Mouse (Mus musculus) lung, embryonic 16.5 days (tissue): ENCODE results near the gene Traf4. TPM values are rescaled to one million over a fixed set of nuclear protein-coding genes. Genes with fewer than 3 reads are reported as not detected.

Experiments used
- ATAC-seq: fragments of 200-750 bp; cut with Nextera tagmentation; 2 replicates; pipeline ENCODE4 v1.8.0; 2017; ENCODE audit warnings: low read depth, mild to moderate bottlenecking, moderate library complexity
- H3K27ac ChIP-seq: fragments of 300-500 bp; sonication (generic); 2 replicates; pipeline ENCODE4 v1.5.1; 2014; ENCODE audit warnings: mild to moderate bottlenecking, control low read depth, low read length
- H3K27me3 ChIP-seq: fragments of 300-500 bp; sonication (generic); 2 replicates; pipeline ENCODE4 v1.6.1; 2014; ENCODE audit warnings: low read depth, low read length, mixed read lengths; ENCODE audit not compliant: control insufficient read depth, insufficient read depth
- H3K36me3 ChIP-seq: fragments of 300-500 bp; sonication (generic); 2 replicates; pipeline ENCODE4 v1.6.1; 2014; ENCODE audit warnings: low read length; ENCODE audit not compliant: control insufficient read depth, insufficient read depth
- H3K4me1 ChIP-seq: fragments of 300-500 bp; sonication (generic); replicated peaks from 2 replicates; pipeline ENCODE4 v1.6.1; 2014; ENCODE audit warnings: low read length, mixed read lengths; ENCODE audit not compliant: control insufficient read depth, insufficient read depth
- H3K4me2 ChIP-seq: fragments of 300-500 bp; sonication (generic); 2 replicates; pipeline ENCODE4 v1.6.1; 2014; ENCODE audit warnings: low read depth, low read length, control low read depth
- H3K4me3 ChIP-seq: fragments of 300-500 bp; sonication (generic); 2 replicates; pipeline ENCODE4 v1.5.1; 2014; ENCODE audit warnings: mild to moderate bottlenecking, low read length, control low read depth
- H3K9ac ChIP-seq: fragments of 300-500 bp; sonication (generic); 2 replicates; pipeline ENCODE4 v1.6.1; 2014; ENCODE audit warnings: low read length, control low read depth
- H3K9me3 ChIP-seq: fragments of 300-500 bp; sonication (generic); 2 replicates; pipeline ENCODE4 v1.6.1; 2016; ENCODE audit warnings: low read length; ENCODE audit not compliant: control insufficient read depth
- WGBS: fragments of 180-500 bp; shearing (Covaris S2); extraction: QIAGEN DNeasy Blood & Tissue Kit; methylation state at CpG from one replicate; pipeline ENCODE4 v1.1.7; 2014; 5-methylcytosine and 5-hydroxymethylcytosine counted together
- polyA plus RNA-seq: library from polyadenylated mRNA; unstranded; fragments of >200 nt; fragmentation: Nextera tagmentation; extraction: Ambion mirVana; gene quantifications from 2 replicates; pipeline ENCODE4 v1.2.1, GENCODE M21; 2015

Traf4 gene
- polyA plus RNA-seq, 1 experiment from 2014 or later: 96.3 TPM

- no peak for ATAC-seq
- Histone ChIP-seq H3K9ac (peak overlapping the region; percentile 92), H3K27me3 (no peaks in the 10 kb centered on the region), H3K4me1 (peaks cover 46% of the 10 kb centered on the region), H3K9me3 (no peaks in the 10 kb centered on the region), H3K4me3 (peak overlapping the region; percentile 88), H3K27ac (peak overlapping the region; percentile 99), H3K36me3 (peaks cover 37% of the 10 kb centered on the region), H3K4me2 (peak overlapping the region; percentile 88)
- WGBS: 44% methylated on average over 6 of the region's 6 CpGs
These were observed 2.9 kb downstream of the Traf4 start for GRCm38 (mm10) chr11:78162504-78162903.

GRCm38 (mm10) chr11:78161968-78162367, 3.4 kb downstream of the Traf4 start:
- peaks cover 39% of the 10 kb centered on the region for H3K36me3 ChIP-seq
- 36% methylated on average over 4 of the region's 4 CpGs for WGBS
- H3K4me3 ChIP-seq: peak overlapping the region; percentile 88; the same call in 1 of the 2 replicates
- H3K4me2 ChIP-seq: peak overlapping the region; percentile 88
- no peak for ATAC-seq
- H3K9me3 ChIP-seq: no peaks in the 10 kb centered on the region
- peak overlapping the region; percentile 99 for H3K27ac ChIP-seq
- peaks cover 46% of the 10 kb centered on the region for H3K4me1 ChIP-seq
- H3K9ac ChIP-seq: peak overlapping the region; percentile 92; the same call in 1 of the 2 replicates
- H3K27me3 ChIP-seq: no peaks in the 10 kb centered on the region

GRCm38 (mm10) chr11:78161169-78161568, 4.2 kb downstream of the Traf4 start:
- no peaks in the 10 kb centered on the region for H3K27me3 ChIP-seq
- 84% methylated on average over 14 of the region's 14 CpGs for WGBS
- H3K4me3 ChIP-seq: no peak overlapping the region
- peaks cover 38% of the 10 kb centered on the region for H3K4me1 ChIP-seq
- no peak overlapping the region for H3K4me2 ChIP-seq
- H3K9ac ChIP-seq: no peak overlapping the region
- no peak for ATAC-seq
- no peak overlapping the region; the same call in 1 of the 2 replicates for H3K27ac ChIP-seq
- H3K9me3 ChIP-seq: no peaks in the 10 kb centered on the region
- peaks cover 41% of the 10 kb centered on the region for H3K36me3 ChIP-seq

- H3K36me3 ChIP-seq: peaks cover 42% of the 10 kb centered on the region
These were observed 4.7 kb downstream of the Traf4 start for GRCm38 (mm10) chr11:78160675-78161074.

GRCm38 (mm10) chr11:78160171-78160570, 5.2 kb downstream of the Traf4 start:
- H3K27ac ChIP-seq: no peak overlapping the region
- no peaks in the 10 kb centered on the region for H3K27me3 ChIP-seq
- WGBS: 67% methylated on average over 18 of the region's 18 CpGs
- H3K9ac ChIP-seq: no peak overlapping the region
- no peaks in the 10 kb centered on the region for H3K9me3 ChIP-seq
- peaks cover 42% of the 10 kb centered on the region for H3K36me3 ChIP-seq
- no peak overlapping the region for H3K4me2 ChIP-seq
- ATAC-seq: no peak
- H3K4me3 ChIP-seq: no peak overlapping the region
- H3K4me1 ChIP-seq: peaks cover 32% of the 10 kb centered on the region

More at GRCm38 (mm10) chr11:78160675-78161074, 4.7 kb downstream of the Traf4 start:
- WGBS: 69% methylated on average over 3 of the region's 3 CpGs
- H3K4me2 ChIP-seq: no peak overlapping the region
- H3K4me1 ChIP-seq: peaks cover 33% of the 10 kb centered on the region
- no peak overlapping the region for H3K4me3 ChIP-seq
- H3K9me3 ChIP-seq: no peaks in the 10 kb centered on the region
- no peak for ATAC-seq
- H3K9ac ChIP-seq: no peak overlapping the region
- no peak overlapping the region for H3K27ac ChIP-seq
- H3K27me3 ChIP-seq: no peaks in the 10 kb centered on the region

GRCm38 (mm10) chr11:78159557-78159956, 5.8 kb downstream of the Traf4 start:
- ATAC-seq: no peak

GRCm38 (mm10) chr11:78159096-78159495, 6.3 kb downstream of the Traf4 start:
- H3K4me2 ChIP-seq: no peak overlapping the region
- WGBS: 14% methylated on average over 2 of the region's 2 CpGs

More at GRCm38 (mm10) chr11:78159557-78159956, 5.8 kb downstream of the Traf4 start:
- WGBS: 52% methylated on average over 7 of the region's 7 CpGs
- Histone ChIP-seq H3K4me3 (no peak overlapping the region), H3K9ac (no peak overlapping the region), H3K4me1 (peaks cover 33% of the 10 kb centered on the region), H3K27ac (0 out of 2 replicates have a peak overlapping the region, but pooled peaks have one; percentile 20), H3K36me3 (peaks cover 44% of the 10 kb centered on the region), H3K27me3 (no peaks in the 10 kb centered on the region), H3K9me3 (no peaks in the 10 kb centered on the region), H3K4me2 (no peak overlapping the region)

GRCm38 (mm10) chr11:78156156-78156699, 9.2 kb downstream of the Traf4 start:
- peaks cover 39% of the 10 kb centered on the region for H3K4me1 ChIP-seq
- no peaks in the 10 kb centered on the region for H3K27me3 ChIP-seq
- H3K27ac ChIP-seq: no peak overlapping the region
- H3K4me3 ChIP-seq: no peak overlapping the region
- no peaks in the 10 kb centered on the region for H3K9me3 ChIP-seq
- H3K4me2 ChIP-seq: no peak overlapping the region
- H3K36me3 ChIP-seq: peaks cover 38% of the 10 kb centered on the region
- 73% methylated on average over 6 of the region's 6 CpGs for WGBS
- ATAC-seq: no peak
- no peak overlapping the region for H3K9ac ChIP-seq

More at GRCm38 (mm10) chr11:78159096-78159495, 6.3 kb downstream of the Traf4 start:
- 0 out of 2 replicates have a peak overlapping the region, but pooled peaks have one; percentile 20 for H3K27ac ChIP-seq
- no peaks in the 10 kb centered on the region for H3K9me3 ChIP-seq
- H3K36me3 ChIP-seq: peaks cover 44% of the 10 kb centered on the region
- H3K4me3 ChIP-seq: no peak overlapping the region
- no peaks in the 10 kb centered on the region for H3K27me3 ChIP-seq
- peaks cover 37% of the 10 kb centered on the region for H3K4me1 ChIP-seq
- peak; percentile 32 for ATAC-seq
- no peak overlapping the region for H3K9ac ChIP-seq

- Histone ChIP-seq H3K4me1 (peaks cover 38% of the 10 kb centered on the region), H3K36me3 (peaks cover 35% of the 10 kb centered on the region), H3K27ac (no peak overlapping the region), H3K9me3 (no peaks in the 10 kb centered on the region), H3K9ac (no peak overlapping the region), H3K27me3 (no peaks in the 10 kb centered on the region), H3K4me3 (no peak overlapping the region), H3K4me2 (no peak overlapping the region)
- WGBS: 74% methylated on average over 5 of the region's 5 CpGs
- no peak for ATAC-seq
These were observed 9.7 kb downstream of the Traf4 start for GRCm38 (mm10) chr11:78155674-78156073.
